Mouse (Mus musculus) neural tube, embryonic 13.5 days (tissue): ENCODE measurements around the gene Rpl35. TPM values are rescaled to one million over a fixed set of nuclear protein-coding genes. Genes with fewer than 3 reads are reported as not detected.
A peak's percentile ranks its signal among the peaks of the same experiment; 100 is the strongest.
"Not testable (repeated sequence)": the region's sequence is repeated elsewhere in the genome, so short reads cannot be mapped to it uniquely, and the experiment has no call there.

Experiments used
- ATAC-seq: fragments of 200-750 bp; cut with Nextera tagmentation; 2 replicates; pipeline ENCODE4 v1.8.0; 2017; ENCODE audit warnings: low read depth, mild to moderate bottlenecking, moderate TSS enrichment, moderate library complexity
- H3K27ac ChIP-seq: fragments of 300-500 bp; sonication (generic); replicated peaks from 2 replicates; pipeline ENCODE4 v1.5.1; 2015; ENCODE audit warnings: moderate library complexity, mild to moderate bottlenecking, inconsistent platforms
- H3K27me3 ChIP-seq: fragments of 300-500 bp; sonication (generic); 2 replicates; pipeline ENCODE4 v1.6.1; 2015; ENCODE audit warnings: mild to moderate bottlenecking, inconsistent platforms
- H3K36me3 ChIP-seq: fragments of 300-500 bp; sonication (generic); 2 replicates; pipeline ENCODE4 v1.6.1; 2015; ENCODE audit warnings: mild to moderate bottlenecking, inconsistent platforms
- H3K4me1 ChIP-seq: fragments of 300-500 bp; sonication (generic); replicated peaks from 2 replicates; pipeline ENCODE4 v1.6.1; 2015; ENCODE audit warnings: inconsistent platforms
- H3K4me2 ChIP-seq: fragments of 300-500 bp; sonication (generic); 2 replicates; pipeline ENCODE4 v1.6.1; 2015; ENCODE audit warnings: inconsistent platforms, mild to moderate bottlenecking, moderate library complexity
- H3K4me3 ChIP-seq: fragments of 300-500 bp; sonication (generic); 2 replicates; pipeline ENCODE4 v1.5.1; 2015; ENCODE audit warnings: mild to moderate bottlenecking, inconsistent platforms
- H3K9ac ChIP-seq: fragments of 300-500 bp; sonication (generic); 2 replicates; pipeline ENCODE4 v1.6.1; 2015; ENCODE audit warnings: moderate library complexity, mild to moderate bottlenecking, inconsistent platforms
- H3K9me3 ChIP-seq: fragments of 300-500 bp; sonication (generic); 2 replicates; pipeline ENCODE4 v1.6.1; 2016; ENCODE audit warnings: inconsistent platforms
- WGBS: fragments of 180-500 bp; shearing (Covaris S2); methylation state at CpG from one replicate; pipeline ENCODE4 v1.1.7; 2015; 5-methylcytosine and 5-hydroxymethylcytosine counted together
- polyA plus RNA-seq: library from polyadenylated mRNA; unstranded; fragments of >200 nt; fragmentation: Nextera tagmentation; extraction: Ambion mirVana; gene quantifications from 2 replicates; pipeline ENCODE4 v1.2.1, GENCODE M21; 2015

The Rpl35 gene
- 752 and 755 TPM in 2 replicates for polyA plus RNA-seq

- H3K4me1 ChIP-seq: peaks cover 60% of the 10 kb centered on the region
- peak within 1 kb of the TSS; percentile 92 for H3K27ac ChIP-seq
- ATAC-seq: no peak
- H3K9ac ChIP-seq: peak within 1 kb of the TSS; percentile 85
- H3K4me2 ChIP-seq: peak within 1 kb of the TSS; percentile 95
- WGBS: 14% methylated on average over 15 of the region's 15 CpGs
- H3K27me3 ChIP-seq: no peaks in the 10 kb centered on the region
- H3K36me3 ChIP-seq: peaks cover 35% of the 10 kb centered on the region
- H3K4me3 ChIP-seq: peak within 1 kb of the TSS; percentile 52
- no peaks in the 10 kb centered on the region for H3K9me3 ChIP-seq
Observed at GRCm38 (mm10) chr2:39005574-39006079, at the start of gene Rpl35. Rpl35 (minus strand) TSS chr2:39005624.

- Histone ChIP-seq H3K27me3 (no peaks in the 10 kb centered on the region), H3K4me2 (no peak overlapping the region), H3K27ac (no peak overlapping the region), H3K4me1 (no peaks in the 10 kb centered on the region), H3K9me3 (no peaks in the 10 kb centered on the region), H3K4me3 (no peak overlapping the region), H3K36me3 (peaks cover 89% of the 10 kb centered on the region), H3K9ac (no peak overlapping the region)
- ATAC-seq: no peak
- WGBS: 97% methylated on average over 1 of the region's 1 CpGs
Observed at GRCm38 (mm10) chr2:39048515-39048914, 43.1 kb upstream of the Rpl35 start.

- Histone ChIP-seq H3K36me3 (peaks cover 83% of the 10 kb centered on the region), H3K4me3 (no peak overlapping the region), H3K4me2 (no peak overlapping the region), H3K4me1 (no peaks in the 10 kb centered on the region), H3K27ac (no peak overlapping the region), H3K9ac (no peak overlapping the region), H3K9me3 (no peaks in the 10 kb centered on the region), H3K27me3 (no peaks in the 10 kb centered on the region)
- WGBS: 100% methylated on average over 1 of the region's 1 CpGs
- no peak for ATAC-seq
Observed at GRCm38 (mm10) chr2:39040215-39040614, 34.8 kb upstream of the Rpl35 start.

- no peak for ATAC-seq
- H3K9me3 ChIP-seq: no peaks in the 10 kb centered on the region
- H3K27ac ChIP-seq: no peak overlapping the region
- H3K9ac ChIP-seq: no peak overlapping the region
- no peak overlapping the region for H3K4me2 ChIP-seq
- H3K4me1 ChIP-seq: no peaks in the 10 kb centered on the region
- 93% methylated on average over 1 of the region's 1 CpGs for WGBS
- peaks cover 88% of the 10 kb centered on the region for H3K36me3 ChIP-seq
- no peaks in the 10 kb centered on the region for H3K27me3 ChIP-seq
- H3K4me3 ChIP-seq: no peak overlapping the region
Observed at GRCm38 (mm10) chr2:39031611-39032010, 26.2 kb upstream of the Rpl35 start.

- H3K4me1 ChIP-seq: no peaks in the 10 kb centered on the region
- no peak overlapping the region for H3K4me2 ChIP-seq
- WGBS: 95% methylated on average over 1 of the region's 1 CpGs
- no peak overlapping the region for H3K4me3 ChIP-seq
- no peak overlapping the region for H3K27ac ChIP-seq
- no peaks in the 10 kb centered on the region for H3K9me3 ChIP-seq
- no peak overlapping the region for H3K9ac ChIP-seq
- ATAC-seq: no peak
- H3K27me3 ChIP-seq: no peaks in the 10 kb centered on the region
- H3K36me3 ChIP-seq: peaks cover 92% of the 10 kb centered on the region
Observed at GRCm38 (mm10) chr2:39020004-39020403, 14.6 kb upstream of the Rpl35 start.

- H3K27me3 ChIP-seq: no peaks in the 10 kb centered on the region
- peaks cover 93% of the 10 kb centered on the region for H3K36me3 ChIP-seq
- no peak for ATAC-seq
- WGBS: 86% methylated on average over 3 of the region's 3 CpGs
- H3K4me1 ChIP-seq: 0 out of 2 replicates have a peak, but pooled peaks cover 6% of the 10 kb centered on the region
- no peak overlapping the region for H3K4me3 ChIP-seq
- no peak overlapping the region for H3K27ac ChIP-seq
- H3K4me2 ChIP-seq: no peak overlapping the region
- H3K9ac ChIP-seq: no peak overlapping the region
- H3K9me3 ChIP-seq: no peaks in the 10 kb centered on the region
Observed at GRCm38 (mm10) chr2:39016581-39016980, 11.2 kb upstream of the Rpl35 start.

GRCm38 (mm10) chr2:39012768-39013279 is 7.4 kb upstream of the Rpl35 start:
- Histone ChIP-seq H3K36me3 (peaks cover 64% of the 10 kb centered on the region), H3K4me2 (no peak overlapping the region), H3K4me3 (no peak overlapping the region), H3K4me1 (peaks cover 35% of the 10 kb centered on the region), H3K9ac (0 out of 2 replicates have a peak overlapping the region, but pooled peaks have one; percentile 22), H3K9me3 (no peaks in the 10 kb centered on the region), H3K27me3 (no peaks in the 10 kb centered on the region), H3K27ac (no peak overlapping the region)
- 91% methylated on average over 7 of the region's 7 CpGs for WGBS
- ATAC-seq: no peak

GRCm38 (mm10) chr2:39011971-39012370 is 6.5 kb upstream of the Rpl35 start:
- ATAC-seq: no peak
- peaks cover 39% of the 10 kb centered on the region for H3K4me1 ChIP-seq
- no peaks in the 10 kb centered on the region for H3K9me3 ChIP-seq
- H3K27ac ChIP-seq: no peak overlapping the region
- no peaks in the 10 kb centered on the region for H3K27me3 ChIP-seq
- H3K4me3 ChIP-seq: no peak overlapping the region
- no peak overlapping the region for H3K9ac ChIP-seq
- WGBS: 84% methylated on average over 3 of the region's 3 CpGs
- H3K4me2 ChIP-seq: no peak overlapping the region
- H3K36me3 ChIP-seq: peaks cover 55% of the 10 kb centered on the region

GRCm38 (mm10) chr2:39011264-39011663 is 5.8 kb upstream of the Rpl35 start:
- no peak for ATAC-seq

GRCm38 (mm10) chr2:39010144-39010543 is 4.7 kb upstream of the Rpl35 start:
- not testable (repeated sequence) for H3K4me2 ChIP-seq, H3K4me3 ChIP-seq, H3K9me3 ChIP-seq, H3K9ac ChIP-seq, H3K27me3 ChIP-seq, ATAC-seq, H3K27ac ChIP-seq
- 96% methylated on average over 5 of the region's 5 CpGs for WGBS
- Histone ChIP-seq H3K4me1 (peaks cover 52% of the 10 kb centered on the region), H3K36me3 (peaks cover 37% of the 10 kb centered on the region)

More at GRCm38 (mm10) chr2:39011264-39011663, 5.8 kb upstream of the Rpl35 start:
- H3K27me3 ChIP-seq: no peaks in the 10 kb centered on the region
- H3K27ac ChIP-seq: no peak overlapping the region
- H3K4me1 ChIP-seq: peaks cover 45% of the 10 kb centered on the region
- no peak overlapping the region for H3K9ac ChIP-seq
- H3K4me2 ChIP-seq: no peak overlapping the region
- H3K9me3 ChIP-seq: no peaks in the 10 kb centered on the region
- H3K36me3 ChIP-seq: peaks cover 48% of the 10 kb centered on the region
- no peak overlapping the region for H3K4me3 ChIP-seq

GRCm38 (mm10) chr2:39008954-39009365 is 3.5 kb upstream of the Rpl35 start:
- no peak for ATAC-seq
- Histone ChIP-seq H3K4me1 (peaks cover 56% of the 10 kb centered on the region), H3K9me3 (no peaks in the 10 kb centered on the region), H3K4me3 (peak overlapping the region; percentile 93), H3K27ac (peak overlapping the region; percentile 95; the same call in 1 of the 2 replicates), H3K9ac (peak overlapping the region; percentile 95), H3K36me3 (peaks cover 25% of the 10 kb centered on the region), H3K27me3 (no peaks in the 10 kb centered on the region), H3K4me2 (peak overlapping the region; percentile 85)
- WGBS: 29% methylated on average over 3 of the region's 3 CpGs

- no peaks in the 10 kb centered on the region for H3K27me3 ChIP-seq
- peak overlapping the region; percentile 95 for H3K27ac ChIP-seq
- peak overlapping the region; percentile 93 for H3K4me3 ChIP-seq
- H3K4me2 ChIP-seq: peak overlapping the region; percentile 85
- peaks cover 24% of the 10 kb centered on the region for H3K36me3 ChIP-seq
- WGBS: under 1% methylated on average over 25 of the region's 25 CpGs
- peak; percentile 56 for ATAC-seq
- peaks cover 62% of the 10 kb centered on the region for H3K4me1 ChIP-seq
- no peaks in the 10 kb centered on the region for H3K9me3 ChIP-seq
- H3K9ac ChIP-seq: peak overlapping the region; percentile 95
Observed at GRCm38 (mm10) chr2:39008350-39008851, 3.0 kb upstream of the Rpl35 start.

GRCm38 (mm10) chr2:39007865-39008264 is 2.4 kb upstream of the Rpl35 start:
- H3K4me2 ChIP-seq: peak overlapping the region; percentile 85
- peak; percentile 89 for ATAC-seq
- peak overlapping the region; percentile 95 for H3K9ac ChIP-seq
- no peaks in the 10 kb centered on the region for H3K27me3 ChIP-seq
- H3K4me3 ChIP-seq: peak overlapping the region; percentile 93
- H3K36me3 ChIP-seq: peaks cover 24% of the 10 kb centered on the region
- peaks cover 67% of the 10 kb centered on the region for H3K4me1 ChIP-seq
- no peaks in the 10 kb centered on the region for H3K9me3 ChIP-seq
- under 1% methylated on average over 40 of the region's 44 CpGs for WGBS
- peak overlapping the region; percentile 95 for H3K27ac ChIP-seq
